Mouse (Mus musculus) kidney, embryonic 15.5 days (tissue): ENCODE data around the gene Cryz. TPM values are rescaled to one million over a fixed set of nuclear protein-coding genes. Genes with fewer than 3 reads are reported as not detected.

Source experiments
- ATAC-seq: fragments of 200-750 bp; cut with Nextera tagmentation; replicated peaks from 2 replicates; pipeline ENCODE4 v1.8.0; 2017; ENCODE audit warnings: moderate TSS enrichment; ENCODE audit not compliant: low FRiP score
- H3K27ac ChIP-seq: fragments of 300-500 bp; sonication (generic); 2 replicates; pipeline ENCODE4 v1.5.1; 2015; ENCODE audit warnings: mild to moderate bottlenecking, inconsistent platforms
- H3K27me3 ChIP-seq: fragments of 300-500 bp; sonication (generic); 2 replicates; pipeline ENCODE4 v1.6.1; 2015; ENCODE audit warnings: inconsistent platforms
- H3K36me3 ChIP-seq: fragments of 300-500 bp; sonication (generic); 2 replicates; pipeline ENCODE4 v1.6.1; 2015; ENCODE audit warnings: inconsistent platforms
- H3K4me1 ChIP-seq: fragments of 300-500 bp; sonication (generic); 2 replicates; pipeline ENCODE4 v1.6.1; 2015; ENCODE audit warnings: inconsistent platforms
- H3K4me2 ChIP-seq: fragments of 300-500 bp; sonication (generic); 2 replicates; pipeline ENCODE4 v1.6.1; 2015; ENCODE audit warnings: moderate library complexity, mild to moderate bottlenecking, inconsistent platforms
- H3K4me3 ChIP-seq: fragments of 300-500 bp; sonication (generic); replicated peaks from 2 replicates; pipeline ENCODE4 v1.5.1; 2015; ENCODE audit warnings: mild to moderate bottlenecking, inconsistent platforms
- H3K9ac ChIP-seq: fragments of 300-500 bp; sonication (generic); 2 replicates; pipeline ENCODE4 v1.6.1; 2015; ENCODE audit warnings: mild to moderate bottlenecking, inconsistent platforms
- H3K9me3 ChIP-seq: fragments of 300-500 bp; sonication (generic); replicated peaks from 2 replicates; pipeline ENCODE4 v1.6.1; 2016; ENCODE audit warnings: inconsistent platforms
- WGBS: fragments of 180-500 bp; shearing (Covaris S2); methylation state at CpG from one replicate; pipeline ENCODE4 v1.1.7; 2015; ENCODE audit warnings: mixed read lengths; 5-methylcytosine and 5-hydroxymethylcytosine counted together
- polyA plus RNA-seq: library from polyadenylated mRNA; unstranded; fragments of >200 nt; fragmentation: Nextera tagmentation; extraction: Ambion mirVana; gene quantifications from 2 replicates; pipeline ENCODE4 v1.2.1, GENCODE M21; 2015

The Cryz gene
- polyA plus RNA-seq, 1 experiment from 2014 or later = 36.2 TPM

- 90% methylated on average over 8 of the region's 8 CpGs for WGBS
- ATAC-seq = no peak
Measured at GRCm38 (mm10) chr3:154577895-154578294, 18.6 kb upstream of the Cryz start.

DNA sequence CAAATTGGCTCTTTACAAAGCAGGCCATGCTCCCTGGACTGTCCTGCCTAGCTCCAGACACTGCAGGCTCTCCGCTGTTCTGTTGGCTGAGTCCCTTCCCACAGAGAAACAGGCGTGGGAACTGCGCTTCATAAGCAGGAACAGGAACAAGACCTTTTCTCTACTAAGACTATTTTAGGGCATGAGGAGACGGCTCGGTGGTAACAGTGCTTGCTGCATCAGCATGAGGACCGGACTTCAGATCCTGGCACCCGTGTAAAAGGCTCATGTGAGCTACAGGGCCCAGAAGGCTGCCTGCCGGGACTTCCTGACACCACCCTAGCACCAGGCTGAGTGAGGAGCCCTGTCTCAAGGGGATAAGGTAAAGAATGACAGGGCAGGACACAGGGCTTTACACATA, 12.2 kb upstream of the Cryz start:
- Histone ChIP-seq H3K4me3 (no peak overlapping the region), H3K36me3 (peaks cover 56% of the 10 kb centered on the region), H3K4me1 (no peaks in the 10 kb centered on the region), H3K9ac (no peak overlapping the region), H3K27ac (no peak overlapping the region), H3K9me3 (no peaks in the 10 kb centered on the region), H3K27me3 (no peaks in the 10 kb centered on the region), H3K4me2 (no peak overlapping the region)
- WGBS = 91% methylated on average over 8 of the region's 8 CpGs
- no peak for ATAC-seq

More at GRCm38 (mm10) chr3:154577895-154578294, 18.6 kb upstream of the Cryz start:
- Histone ChIP-seq H3K9me3 (no peaks in the 10 kb centered on the region), H3K9ac (no peak overlapping the region), H3K4me1 (no peaks in the 10 kb centered on the region), H3K36me3 (peaks cover 25% of the 10 kb centered on the region), H3K27me3 (peaks cover 8% of the 10 kb centered on the region; the same call in 1 of the 2 replicates), H3K4me3 (no peak overlapping the region), H3K27ac (no peak overlapping the region), H3K4me2 (no peak overlapping the region)

- Histone ChIP-seq H3K36me3 (peaks cover 77% of the 10 kb centered on the region), H3K27me3 (no peaks in the 10 kb centered on the region), H3K4me2 (no peak overlapping the region), H3K9me3 (no peaks in the 10 kb centered on the region), H3K27ac (no peak overlapping the region), H3K9ac (no peak overlapping the region), H3K4me1 (no peaks in the 10 kb centered on the region), H3K4me3 (no peak overlapping the region)
- no peak for ATAC-seq
- WGBS = 91% methylated on average over 5 of the region's 5 CpGs
Measured at GRCm38 (mm10) chr3:154590971-154591370, 5.5 kb upstream of the Cryz start.

DNA sequence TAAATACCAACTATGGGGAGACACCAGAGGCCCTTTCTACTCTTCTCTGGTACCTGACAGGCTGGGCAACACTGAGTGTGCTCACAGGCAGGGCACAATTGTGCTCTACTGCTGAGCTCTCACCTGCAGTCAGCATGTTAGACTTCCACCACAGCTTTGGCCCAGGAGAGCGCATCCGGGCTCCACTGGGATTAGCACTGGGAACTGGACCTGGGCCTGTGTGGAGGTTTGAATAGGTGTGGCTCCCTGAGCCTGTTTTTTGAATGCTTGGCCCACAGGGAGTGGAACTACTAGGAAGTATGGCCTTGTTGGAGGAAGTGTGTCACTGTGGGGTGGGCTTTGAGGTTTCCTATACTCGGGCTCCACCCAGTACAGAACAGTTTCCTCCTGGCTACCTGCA, 4.9 kb upstream of the Cryz start:
- no peak for ATAC-seq
- Histone ChIP-seq H3K36me3 (peaks cover 74% of the 10 kb centered on the region), H3K4me1 (0 out of 2 replicates have a peak, but pooled peaks cover 4% of the 10 kb centered on the region), H3K27ac (no peak overlapping the region), H3K27me3 (no peaks in the 10 kb centered on the region), H3K9ac (no peak overlapping the region), H3K9me3 (no peaks in the 10 kb centered on the region), H3K4me2 (no peak overlapping the region), H3K4me3 (no peak overlapping the region)
- WGBS = 92% methylated on average over 3 of the region's 3 CpGs

DNA sequence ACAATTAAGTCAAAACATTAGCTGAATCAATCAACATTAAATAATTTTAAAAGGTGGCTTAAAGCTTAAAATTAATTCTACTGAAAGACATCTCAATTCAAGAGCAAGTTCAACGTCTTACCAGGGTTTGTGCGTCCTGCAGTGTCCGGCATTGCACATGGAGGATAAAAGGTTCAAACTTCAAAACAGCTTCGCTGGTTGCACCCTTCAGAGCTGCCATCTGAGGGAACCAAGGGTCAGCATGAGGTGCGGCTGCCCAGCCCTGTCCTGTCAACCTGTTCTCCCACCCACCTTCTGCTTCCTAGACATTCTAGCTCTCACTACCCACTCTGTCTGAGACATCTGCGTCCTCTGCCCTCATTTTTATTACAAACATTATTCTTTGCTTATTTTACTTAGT, 2.9 kb upstream of the Cryz start:
- Histone ChIP-seq H3K4me3 (no peak overlapping the region), H3K27me3 (no peaks in the 10 kb centered on the region), H3K36me3 (peaks cover 57% of the 10 kb centered on the region), H3K9me3 (no peaks in the 10 kb centered on the region), H3K4me1 (peaks cover 11% of the 10 kb centered on the region; the same call in 1 of the 2 replicates), H3K9ac (no peak overlapping the region), H3K4me2 (no peak overlapping the region), H3K27ac (no peak overlapping the region)
- no peak for ATAC-seq
- WGBS = 90% methylated on average over 6 of the region's 6 CpGs

GRCm38 (mm10) chr3:154594156-154594555, 2.4 kb upstream of the Cryz start:
- Histone ChIP-seq H3K4me3 (no peak overlapping the region), H3K36me3 (peaks cover 56% of the 10 kb centered on the region), H3K27me3 (no peaks in the 10 kb centered on the region), H3K9me3 (no peaks in the 10 kb centered on the region), H3K27ac (no peak overlapping the region), H3K4me1 (peaks cover 11% of the 10 kb centered on the region; the same call in 1 of the 2 replicates), H3K4me2 (no peak overlapping the region), H3K9ac (no peak overlapping the region)
- ATAC-seq = no peak
- WGBS = 90% methylated on average over 6 of the region's 6 CpGs

DNA sequence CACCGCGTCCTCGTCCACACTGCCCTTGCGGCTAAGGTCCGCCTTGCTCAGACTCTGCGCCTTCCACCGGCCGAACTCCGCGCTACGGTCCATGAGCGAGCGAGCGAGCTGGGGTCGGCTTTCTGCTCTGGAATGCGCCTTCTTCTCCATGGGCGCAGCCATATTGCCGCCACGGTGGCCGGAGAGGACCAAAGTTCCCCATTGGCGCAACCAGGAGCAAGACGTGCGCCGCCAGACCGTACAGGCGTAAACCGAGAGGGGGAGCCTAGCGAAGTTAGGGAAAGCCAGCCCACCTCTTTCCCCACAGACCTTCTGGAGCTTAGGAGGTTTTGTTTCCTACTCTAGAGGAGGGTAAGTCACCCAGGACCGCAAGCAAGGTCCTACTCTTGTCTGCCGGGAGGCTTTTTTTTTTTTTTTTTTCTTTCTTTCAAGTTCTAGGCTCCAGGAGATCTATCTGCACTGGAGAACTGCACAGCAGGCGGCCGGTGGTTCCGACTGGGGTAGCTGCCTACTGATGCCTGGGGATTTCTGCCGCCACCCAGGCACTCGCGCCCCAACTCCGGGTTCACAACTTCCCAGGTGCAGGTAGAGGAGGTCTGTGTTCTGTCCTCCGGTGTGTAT, 533 bp downstream of the Cryz start, which contains the start of gene Tyw3:
Gene Tyw3 (minus strand): TSS at position 171 of the 621 bp plus-strand sequence.
- peak within 1 kb of the TSS; percentile 73 for H3K4me3 ChIP-seq
- peaks cover 27% of the 10 kb centered on the region for H3K36me3 ChIP-seq
- H3K4me2 ChIP-seq = peak within 1 kb of the TSS; percentile 77
- no peaks in the 10 kb centered on the region for H3K9me3 ChIP-seq
- H3K27ac ChIP-seq = peak within 1 kb of the TSS; percentile 98
- WGBS = under 1% methylated on average over 38 of the region's 38 CpGs
- H3K27me3 ChIP-seq = no peaks in the 10 kb centered on the region
- H3K4me1 ChIP-seq = peaks cover 11% of the 10 kb centered on the region; the same call in 1 of the 2 replicates
- peak; percentile 96 for ATAC-seq
- peak within 1 kb of the TSS; percentile 78 for H3K9ac ChIP-seq

DNA sequence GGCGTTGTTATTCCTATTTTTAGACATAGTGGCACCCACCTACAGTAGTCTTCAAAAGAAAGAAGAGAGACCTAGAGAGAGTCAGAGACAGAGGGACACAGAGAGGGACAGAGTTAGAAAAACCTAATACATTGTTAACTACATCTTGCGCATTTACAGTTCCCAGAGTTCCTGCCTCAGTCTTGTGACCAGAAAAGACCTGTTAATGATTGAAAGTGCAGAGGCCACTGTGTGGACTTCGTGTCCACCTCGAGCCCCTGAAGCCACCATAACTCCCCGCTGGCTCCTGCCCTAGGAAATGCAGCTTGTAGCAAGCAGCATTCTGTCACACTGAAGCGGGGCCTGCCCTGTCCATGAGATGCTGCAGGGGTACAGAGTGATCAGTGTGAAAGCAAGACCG, 1.1 kb downstream of the Cryz start:
- WGBS = 22% methylated on average over 7 of the region's 7 CpGs
- peak overlapping the region; percentile 98 for H3K27ac ChIP-seq
- no peaks in the 10 kb centered on the region for H3K27me3 ChIP-seq
- peak overlapping the region; percentile 78 for H3K9ac ChIP-seq
- no peaks in the 10 kb centered on the region for H3K9me3 ChIP-seq
- H3K4me1 ChIP-seq = peaks cover 11% of the 10 kb centered on the region; the same call in 1 of the 2 replicates
- ATAC-seq = peak; percentile 43
- peak overlapping the region; percentile 77 for H3K4me2 ChIP-seq
- peak overlapping the region; percentile 73 for H3K4me3 ChIP-seq
- H3K36me3 ChIP-seq = peaks cover 22% of the 10 kb centered on the region

GRCm38 (mm10) chr3:154602141-154602540, 5.6 kb downstream of the Cryz start:
- Histone ChIP-seq H3K9ac (no peak overlapping the region), H3K4me3 (no peak overlapping the region), H3K27ac (no peak overlapping the region), H3K36me3 (peaks cover 15% of the 10 kb centered on the region), H3K27me3 (no peaks in the 10 kb centered on the region), H3K4me2 (no peak overlapping the region), H3K4me1 (peaks cover 7% of the 10 kb centered on the region), H3K9me3 (no peaks in the 10 kb centered on the region)
- no peak for ATAC-seq

GRCm38 (mm10) chr3:154604871-154605270, 8.4 kb downstream of the Cryz start:
- H3K27me3 ChIP-seq = no peaks in the 10 kb centered on the region
- no peaks in the 10 kb centered on the region; the same call in 1 of the 2 replicates for H3K4me1 ChIP-seq
- H3K4me3 ChIP-seq = no peak overlapping the region
- no peaks in the 10 kb centered on the region for H3K9me3 ChIP-seq
- H3K27ac ChIP-seq = no peak overlapping the region
- H3K36me3 ChIP-seq = peaks cover 23% of the 10 kb centered on the region
- WGBS = 67% methylated on average over 5 of the region's 5 CpGs
- no peak overlapping the region for H3K4me2 ChIP-seq
- no peak; the same call in 1 of the 2 replicates for ATAC-seq
- H3K9ac ChIP-seq = no peak overlapping the region

GRCm38 (mm10) chr3:154607896-154608295, 11.4 kb downstream of the Cryz start:
- WGBS = 79% methylated on average over 1 of the region's 1 CpGs
- no peaks in the 10 kb centered on the region for H3K9me3 ChIP-seq
- H3K27ac ChIP-seq = no peak overlapping the region
- H3K9ac ChIP-seq = no peak overlapping the region
- ATAC-seq = no peak
- no peaks in the 10 kb centered on the region for H3K4me1 ChIP-seq
- peaks cover 44% of the 10 kb centered on the region for H3K36me3 ChIP-seq
- H3K4me2 ChIP-seq = no peak overlapping the region
- H3K27me3 ChIP-seq = no peaks in the 10 kb centered on the region
- H3K4me3 ChIP-seq = no peak overlapping the region

DNA sequence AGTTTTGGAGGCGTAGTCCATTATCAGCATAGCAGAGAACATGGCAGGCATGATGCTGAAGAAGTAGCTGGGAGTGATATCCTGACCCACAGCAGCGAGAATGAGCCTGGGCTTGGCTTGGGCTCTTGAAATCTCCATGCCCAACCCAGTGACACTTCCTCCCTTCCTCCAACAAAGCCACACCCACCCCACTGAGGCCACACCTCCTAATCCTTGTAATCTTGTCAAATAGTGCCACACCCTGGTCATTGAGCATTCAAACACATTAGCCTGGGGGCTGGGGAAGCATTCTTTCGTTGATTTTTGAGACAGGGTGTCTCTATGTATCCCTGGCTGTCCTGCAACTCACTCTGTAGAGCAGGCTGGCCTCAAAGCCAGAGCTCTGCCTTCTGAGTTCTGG, 15.4 kb downstream of the Cryz start:
- Histone ChIP-seq H3K36me3 (peaks cover 60% of the 10 kb centered on the region), H3K27ac (no peak overlapping the region), H3K4me3 (no peak overlapping the region), H3K4me1 (no peaks in the 10 kb centered on the region), H3K4me2 (no peak overlapping the region), H3K9me3 (no peaks in the 10 kb centered on the region), H3K9ac (no peak overlapping the region), H3K27me3 (no peaks in the 10 kb centered on the region)
- WGBS = 92% methylated on average over 3 of the region's 3 CpGs
- no peak for ATAC-seq

DNA sequence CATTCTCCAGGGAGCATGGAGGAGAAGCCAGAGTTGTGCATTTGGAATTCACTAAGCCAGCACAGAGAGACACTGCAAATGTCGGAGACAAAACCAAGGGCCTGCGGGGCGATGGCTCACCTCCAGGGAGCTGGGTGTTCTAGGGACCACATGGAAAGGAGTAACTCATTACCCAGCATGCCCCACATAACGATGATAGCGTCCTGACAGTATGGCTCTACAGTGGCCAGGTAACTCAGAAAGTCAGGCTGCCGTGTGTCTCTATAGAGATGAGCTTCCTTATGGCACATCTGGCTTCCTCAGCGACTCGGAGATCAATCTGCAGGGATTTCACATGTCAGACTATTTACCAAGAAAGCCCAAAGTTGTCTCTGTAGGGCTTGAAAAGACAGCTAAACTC, 18.3 kb downstream of the Cryz start:
- Histone ChIP-seq H3K4me1 (no peaks in the 10 kb centered on the region), H3K4me3 (no peak overlapping the region), H3K27me3 (no peaks in the 10 kb centered on the region), H3K36me3 (peaks cover 56% of the 10 kb centered on the region), H3K4me2 (no peak overlapping the region), H3K27ac (no peak overlapping the region), H3K9ac (no peak overlapping the region), H3K9me3 (no peaks in the 10 kb centered on the region)
- WGBS = 96% methylated on average over 8 of the region's 8 CpGs
- ATAC-seq = 0 out of 2 replicates have a peak, but pooled peaks have one; percentile 15
